Mouse (Mus musculus) intestine, postnatal 0 days (tissue): Measurements from ENCODE around the gene Stk38. TPM values are rescaled to one million over a fixed set of nuclear protein-coding genes. Genes with fewer than 3 reads are reported as not detected.

Experiments used
- ATAC-seq: fragments of 200-750 bp; cut with Nextera tagmentation; 2 replicates; pipeline ENCODE4 v1.8.0; 2017; ENCODE audit warnings: mild to moderate bottlenecking, moderate TSS enrichment, moderate library complexity
- H3K27ac ChIP-seq: fragments of 300-500 bp; sonication (generic); 2 replicates; pipeline ENCODE4 v1.5.1; 2014; ENCODE audit warnings: mild to moderate bottlenecking, low read depth, low read length, moderate library complexity
- H3K27me3 ChIP-seq: fragments of 300-500 bp; sonication (generic); replicated peaks from 2 replicates; pipeline ENCODE4 v1.6.1; 2014; ENCODE audit warnings: low read length, mixed read lengths; ENCODE audit not compliant: control insufficient read depth, insufficient read depth
- H3K36me3 ChIP-seq: fragments of 300-500 bp; sonication (generic); 2 replicates; pipeline ENCODE4 v1.6.1; 2014; ENCODE audit warnings: mild to moderate bottlenecking, moderate library complexity; ENCODE audit not compliant: control insufficient read depth, insufficient read depth
- H3K4me1 ChIP-seq: fragments of 300-500 bp; sonication (generic); replicated peaks from 2 replicates; pipeline ENCODE4 v1.6.1; 2014; ENCODE audit warnings: antibody characterized with exemption, low read length, mixed read lengths; ENCODE audit not compliant: control insufficient read depth, insufficient read depth
- H3K4me2 ChIP-seq: fragments of 300-500 bp; sonication (generic); replicated peaks from 2 replicates; pipeline ENCODE4 v1.6.1; 2014; ENCODE audit warnings: low read depth, mild to moderate bottlenecking, moderate library complexity
- H3K4me3 ChIP-seq: fragments of 300-500 bp; sonication (generic); 2 replicates; pipeline ENCODE4 v1.5.1; 2014; ENCODE audit warnings: low read depth, low read length
- H3K9ac ChIP-seq: fragments of 300-500 bp; sonication (generic); 2 replicates; pipeline ENCODE4 v1.6.1; 2014; ENCODE audit warnings: mild to moderate bottlenecking, low read depth, low read length
- H3K9me3 ChIP-seq: fragments of 300-500 bp; sonication (generic); 2 replicates; pipeline ENCODE4 v1.6.1; 2016; ENCODE audit warnings: mixed run types; ENCODE audit not compliant: control insufficient read depth
- CTCF ChIP-seq: sonication (generic); IDR thresholded peaks from 2 replicates; pipeline ENCODE4 v1.5.1; 2016; ENCODE audit warnings: low read depth, mild to moderate bottlenecking, control low read depth, antibody characterized with exemption, moderate library complexity
- WGBS: fragments of 180-500 bp; shearing (Covaris S2); extraction: QIAGEN DNeasy Blood & Tissue Kit; methylation state at CpG from one replicate; pipeline ENCODE4 v1.1.7; 2014; 5-methylcytosine and 5-hydroxymethylcytosine counted together
- polyA plus RNA-seq: library from polyadenylated mRNA; unstranded; fragments of >200 nt; fragmentation: Nextera tagmentation; extraction: Ambion mirVana; gene quantifications from 2 replicates; pipeline ENCODE4 v1.2.1, GENCODE M21; 2015

The Stk38 gene
- polyA plus RNA-seq, 1 experiment from 2014 or later = 51.5 TPM

DNA sequence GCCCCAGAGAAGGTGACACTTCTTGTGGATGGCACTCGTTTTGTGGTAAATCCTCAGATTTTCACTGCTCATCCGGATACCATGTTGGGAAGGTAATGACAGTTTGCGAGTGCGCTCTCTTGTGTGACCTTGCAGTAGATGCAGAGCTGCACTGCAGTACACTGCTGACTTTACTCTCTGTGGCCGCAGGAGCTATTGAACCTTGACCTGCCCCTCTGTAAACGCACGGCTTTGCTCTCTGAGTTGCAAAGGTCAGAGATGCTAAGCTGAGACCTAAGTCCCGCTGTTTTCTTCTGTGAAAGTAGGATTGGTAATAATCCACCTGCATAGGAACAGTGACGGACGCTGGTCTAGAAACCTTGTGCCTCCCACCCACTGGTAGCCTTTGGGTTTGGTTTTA, 46.2 kb downstream of the Stk38 start:
- ATAC-seq = 0 out of 2 replicates have a peak, but pooled peaks have one; percentile 40
- peaks cover 59% of the 10 kb centered on the region for H3K36me3 ChIP-seq
- 63% methylated on average over 10 of the region's 10 CpGs for WGBS
- no peaks in the 10 kb centered on the region for H3K4me1 ChIP-seq
- H3K9ac ChIP-seq = no peak overlapping the region
- H3K27me3 ChIP-seq = no peaks in the 10 kb centered on the region
- H3K4me2 ChIP-seq = no peak overlapping the region
- H3K9me3 ChIP-seq = no peaks in the 10 kb centered on the region
- H3K27ac ChIP-seq = peak overlapping the region; percentile 21; the same call in 1 of the 2 replicates
- TF ChIP-seq CTCF = no peak
- no peak overlapping the region for H3K4me3 ChIP-seq

DNA sequence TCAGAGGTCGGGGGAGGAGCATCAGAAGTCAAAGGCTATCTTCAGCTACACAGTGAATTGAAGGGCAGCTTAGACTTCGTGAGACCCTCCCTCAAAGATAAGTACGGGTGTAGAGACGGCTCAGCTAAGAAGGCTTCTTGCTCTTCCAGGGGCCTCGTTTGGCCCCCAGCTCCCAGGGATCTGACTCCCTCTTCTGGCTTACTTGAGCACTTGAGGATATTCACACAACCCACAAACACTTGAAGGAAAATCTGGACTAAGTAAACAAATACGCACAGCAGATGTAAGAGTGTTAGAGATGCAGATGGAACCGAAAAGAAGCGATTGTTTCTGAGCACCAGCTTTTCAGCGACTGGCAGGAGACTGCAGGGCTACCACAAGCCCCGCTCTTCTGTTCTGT, 47.2 kb downstream of the Stk38 start:
- H3K9me3 ChIP-seq = no peaks in the 10 kb centered on the region
- no peak overlapping the region for H3K4me2 ChIP-seq
- WGBS = 50% methylated on average over 10 of the region's 10 CpGs
- ATAC-seq = no peak
- no peak overlapping the region for H3K4me3 ChIP-seq
- H3K27ac ChIP-seq = no peak overlapping the region
- no peaks in the 10 kb centered on the region for H3K27me3 ChIP-seq
- TF ChIP-seq CTCF = peak; percentile 52
- no peaks in the 10 kb centered on the region for H3K4me1 ChIP-seq
- peaks cover 49% of the 10 kb centered on the region for H3K36me3 ChIP-seq
- H3K9ac ChIP-seq = no peak overlapping the region

DNA sequence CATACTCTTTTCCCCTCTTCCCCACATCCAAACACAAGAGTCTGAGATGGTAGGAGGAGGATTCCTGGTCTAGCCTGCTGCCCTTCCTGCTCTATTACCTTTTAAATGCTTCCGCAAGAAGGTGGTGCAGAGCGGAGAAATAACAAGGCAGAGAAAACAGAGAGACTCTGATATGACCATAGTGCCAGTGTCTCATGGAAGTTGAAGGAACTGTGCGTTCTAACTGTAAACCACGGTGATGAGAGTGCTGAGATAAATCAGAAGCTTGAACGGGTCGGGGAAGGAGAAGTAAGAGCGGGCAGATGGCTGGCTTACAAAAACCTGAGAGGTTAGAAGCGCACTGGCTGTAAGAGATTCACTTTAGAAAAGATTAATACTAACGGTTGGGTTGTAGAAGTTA, 53.4 kb downstream of the Stk38 start:
- Histone ChIP-seq H3K27ac (no peak overlapping the region), H3K27me3 (no peaks in the 10 kb centered on the region), H3K9me3 (no peaks in the 10 kb centered on the region), H3K36me3 (peaks cover 6% of the 10 kb centered on the region; the same call in 1 of the 2 replicates), H3K4me1 (no peaks in the 10 kb centered on the region), H3K4me2 (no peak overlapping the region; the same call in 1 of the 2 replicates), H3K9ac (no peak overlapping the region), H3K4me3 (no peak overlapping the region)
- ATAC-seq = no peak
- 94% methylated on average over 9 of the region's 9 CpGs for WGBS
- no peak for TF ChIP-seq CTCF

DNA sequence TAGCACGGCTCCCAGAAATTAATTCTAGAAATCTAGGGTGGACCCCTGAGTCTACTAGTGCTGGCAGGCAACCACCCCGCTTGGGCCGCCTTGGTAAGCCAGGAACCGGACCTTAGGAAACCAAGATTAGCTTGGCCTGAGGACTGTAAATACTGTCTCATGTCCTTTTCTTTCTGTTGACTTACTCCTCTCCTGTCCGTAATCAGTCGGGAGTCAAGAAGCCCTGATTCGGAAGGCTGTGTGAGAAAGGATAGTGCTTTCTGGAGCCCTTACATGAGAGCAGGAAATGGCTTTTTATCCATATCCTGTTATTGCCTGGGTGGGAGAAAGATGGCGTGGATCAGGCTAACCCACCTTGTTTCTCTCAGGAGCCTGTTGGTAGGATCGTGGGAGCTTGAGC, 54.5 kb downstream of the Stk38 start:
- Histone ChIP-seq H3K27ac (peak overlapping the region; percentile 98; the same call in 1 of the 2 replicates), H3K4me2 (peak overlapping the region; percentile 74), H3K27me3 (no peaks in the 10 kb centered on the region), H3K9ac (peak overlapping the region; percentile 95), H3K4me1 (no peaks in the 10 kb centered on the region), H3K9me3 (no peaks in the 10 kb centered on the region), H3K4me3 (peak overlapping the region; percentile 76), H3K36me3 (peaks cover 4% of the 10 kb centered on the region; the same call in 1 of the 2 replicates)
- no peak for TF ChIP-seq CTCF
- WGBS = 2% methylated on average over 9 of the region's 9 CpGs
- ATAC-seq = no peak

DNA sequence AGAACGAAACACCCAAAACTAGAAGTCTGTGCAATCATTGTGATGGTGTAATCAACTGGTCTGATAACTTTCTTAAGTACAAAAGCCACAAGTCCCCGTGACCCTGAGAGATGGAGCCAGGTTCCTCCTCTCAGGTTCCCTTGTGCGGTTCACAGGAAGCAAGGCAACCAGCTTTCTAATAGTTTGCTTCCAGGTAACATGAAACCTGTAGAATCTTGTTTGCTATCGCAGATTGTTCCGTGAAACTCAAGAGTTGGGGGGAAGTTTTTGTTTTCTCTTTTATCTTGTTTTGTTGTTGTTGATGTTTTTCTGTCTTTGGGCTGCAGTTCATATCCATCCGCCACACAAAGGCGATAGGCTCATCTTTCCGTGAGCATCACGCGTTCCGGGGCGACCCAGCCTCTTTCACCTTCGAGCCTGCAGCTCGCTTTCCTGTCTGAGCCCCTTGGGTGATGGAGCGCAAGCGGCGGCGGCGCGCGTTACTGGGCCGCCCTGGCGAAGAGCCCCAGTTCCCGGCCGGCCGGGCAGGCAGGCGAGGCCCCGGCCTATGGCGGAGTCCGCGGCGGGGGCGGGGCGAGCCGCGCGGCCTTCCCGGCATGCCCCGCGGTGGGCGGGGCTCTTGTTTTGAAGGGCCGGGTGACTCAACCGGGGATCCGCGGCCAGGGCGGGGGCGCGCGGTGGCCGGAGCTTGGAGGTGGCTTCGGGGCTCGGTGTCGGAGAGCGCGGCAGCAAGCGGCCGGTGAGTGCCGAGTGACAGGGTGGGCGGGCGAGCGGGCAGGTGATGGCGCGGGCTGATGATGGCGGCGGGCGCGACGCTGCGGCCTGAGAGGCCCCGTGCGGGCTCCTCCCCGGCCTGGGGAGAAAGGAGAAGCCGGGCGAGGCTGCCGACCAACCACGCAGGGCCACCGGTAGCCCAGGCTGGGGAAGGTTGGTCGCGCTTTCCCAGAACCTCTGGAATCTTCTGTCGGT, 55.7 kb downstream of the Stk38 start, which contains the start of gene Kctd20:
Gene Kctd20 (plus strand): TSS at position 120 of the 969 bp plus-strand sequence.
- H3K27ac ChIP-seq = peak within 1 kb of the TSS; percentile 98
- peak within 1 kb of the TSS; percentile 76 for H3K4me3 ChIP-seq
- TF ChIP-seq CTCF = no peak
- no peaks in the 10 kb centered on the region for H3K4me1 ChIP-seq
- no peaks in the 10 kb centered on the region for H3K27me3 ChIP-seq
- peak within 1 kb of the TSS; percentile 95 for H3K9ac ChIP-seq
- H3K4me2 ChIP-seq = peak within 1 kb of the TSS; percentile 74
- ATAC-seq = peak; percentile 93
- no peaks in the 10 kb centered on the region for H3K36me3 ChIP-seq
- under 1% methylated on average over 58 of the region's 80 CpGs for WGBS
- no peaks in the 10 kb centered on the region for H3K9me3 ChIP-seq

DNA sequence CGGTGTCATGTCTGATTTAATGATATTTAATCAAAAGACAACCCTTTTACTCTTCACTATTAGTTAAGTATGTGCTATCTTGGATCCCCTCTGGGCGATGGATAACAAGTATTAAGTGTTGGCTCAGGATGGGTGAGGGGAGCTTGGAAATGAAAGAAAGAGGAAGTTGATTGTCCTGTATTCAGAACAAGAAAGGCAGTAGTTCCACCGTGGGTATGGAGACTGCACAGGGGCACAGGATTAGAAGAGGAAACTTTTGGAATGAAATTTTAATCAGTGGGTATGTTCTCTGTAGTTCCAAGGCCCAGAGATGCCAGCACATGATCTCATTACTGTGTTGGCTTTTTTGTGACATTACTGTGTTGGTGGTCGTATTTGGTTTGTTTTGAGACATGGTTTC, 57.0 kb downstream of the Stk38 start:
- no peak overlapping the region for H3K27ac ChIP-seq
- H3K27me3 ChIP-seq = no peaks in the 10 kb centered on the region
- no peak for TF ChIP-seq CTCF
- 75% methylated on average over 4 of the region's 4 CpGs for WGBS
- H3K4me3 ChIP-seq = no peak overlapping the region
- no peaks in the 10 kb centered on the region for H3K36me3 ChIP-seq
- no peak overlapping the region for H3K4me2 ChIP-seq
- no peaks in the 10 kb centered on the region for H3K9me3 ChIP-seq
- no peak for ATAC-seq
- H3K9ac ChIP-seq = no peak overlapping the region
- H3K4me1 ChIP-seq = no peaks in the 10 kb centered on the region
